Mouse (Mus musculus) effector memory CD4-positive, alpha-beta T cell, adult 7 months (primary cell): Measurements from ENCODE around the gene Fam216a. TPM values are rescaled to one million over a fixed set of nuclear protein-coding genes. Genes with fewer than 3 reads are reported as not detected.

Experiments used
- polyA plus RNA-seq: library from polyadenylated mRNA; unstranded; fragments of 100-300 nt; shearing (Covaris generic); gene quantifications from one replicate; pipeline ENCODE4 v1.2.1, GENCODE M21; 2017

Gene Fam216a
- polyA plus RNA-seq: 19.3 TPM

DNA sequence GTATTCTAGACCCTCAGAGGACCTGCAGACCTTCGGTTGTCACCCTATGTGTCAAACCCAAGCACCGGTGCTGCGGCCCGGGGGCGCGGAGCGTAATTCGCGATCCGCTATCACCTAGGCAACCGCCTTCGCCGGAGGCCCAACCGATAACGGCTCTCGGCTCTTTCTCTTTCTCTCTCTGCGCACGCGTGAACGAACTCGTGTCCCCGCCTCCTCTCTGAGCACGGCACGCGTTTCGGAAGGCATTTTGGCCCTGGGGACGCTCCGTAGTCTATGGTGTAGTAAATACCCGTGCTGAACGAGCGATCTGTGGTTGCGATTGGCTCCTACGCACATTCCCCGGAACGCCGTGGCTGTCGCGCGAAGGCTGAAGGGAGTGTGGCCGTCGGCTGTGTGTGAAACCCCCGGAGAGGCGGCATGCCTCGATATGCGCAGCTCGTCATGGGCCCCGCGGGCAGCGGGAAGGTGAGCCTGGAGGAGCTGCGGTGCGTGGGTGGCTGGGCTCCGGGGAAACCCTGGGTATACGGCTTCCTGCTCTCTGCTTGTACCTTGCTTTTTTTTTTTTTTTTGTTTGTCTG is at the start of gene Fam216a:
TSS of gene Fam216a (minus strand) at position 173 of the 578 bp plus-strand sequence.

DNA sequence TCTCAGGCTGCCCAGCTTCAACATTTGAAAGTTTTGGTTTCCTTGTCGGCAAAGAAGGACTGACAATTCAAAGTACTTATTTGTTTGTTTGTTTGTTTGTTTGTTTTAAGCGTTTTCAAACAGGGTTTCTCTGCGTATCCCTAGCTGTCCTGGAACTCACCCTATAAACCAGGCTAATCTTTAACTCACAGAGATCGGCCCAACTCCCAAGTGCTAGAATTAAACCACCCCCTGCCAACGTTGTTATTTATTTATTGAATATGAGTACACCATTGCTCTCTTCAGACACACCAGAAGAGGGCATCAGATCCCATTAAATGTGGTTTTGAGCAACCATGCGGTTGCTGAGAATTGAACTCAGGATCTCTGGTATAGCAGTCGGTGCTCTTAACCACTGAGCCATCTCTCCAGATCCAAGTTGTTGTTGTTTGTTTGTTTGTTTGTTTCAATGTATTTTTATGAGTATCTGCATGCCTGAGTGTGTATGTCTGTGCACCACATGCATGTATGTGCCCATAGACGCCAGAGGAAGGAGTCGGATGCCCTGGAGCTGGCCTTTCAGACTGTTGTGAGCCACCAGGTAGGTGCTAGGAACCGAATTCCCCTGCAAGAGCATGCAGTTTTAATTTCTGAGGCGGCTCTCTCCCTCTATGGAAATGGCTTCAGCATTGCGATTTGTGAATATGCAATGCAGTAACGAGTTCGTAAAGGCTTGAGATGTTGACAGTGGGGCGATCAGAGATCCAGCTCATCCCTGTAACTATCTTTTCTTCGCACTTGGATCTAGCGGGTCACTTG is 49.3 kb upstream of the Fam216a start, which contains the start of gene Anapc7:
TSS of gene Anapc7 (plus strand) at position 423 of the 798 bp plus-strand sequence.

GRCm38 (mm10) chr5:122391786-122392180 is 19.6 kb upstream of the Fam216a start, which contains the start of gene Arpc3:
TSS of gene Arpc3 (plus strand) at chr5:122391878.

GRCm38 (mm10) chr5:122371591-122372191 is 473 bp downstream of the Fam216a start, which contains the start of gene Gpn3:
TSS of gene Gpn3 (plus strand) at chr5:122371876.

GRCm38 (mm10) chr5:122353807-122354491 is 18.2 kb downstream of the Fam216a start, which contains the start of the genes Rad9b and Vps29:
TSS of gene Rad9b (minus strand) at chr5:122354233.
TSS of gene Vps29 (plus strand) at chr5:122354369.

Other genes starting within 250 kb of the Fam216a start
- gene Ccdc63, start 231.5 kb downstream of the Fam216a start, polyA plus RNA-seq: 1.4 TPM
- 783 TPM for gene Ppp1cc, start 214.1 kb downstream of the Fam216a start, polyA plus RNA-seq
- 57.8 TPM for gene Hvcn1, start 165.6 kb downstream of the Fam216a start, polyA plus RNA-seq
- 2.1 TPM for gene Tctn1, start 107.9 kb downstream of the Fam216a start, polyA plus RNA-seq
- gene Pptc7, start 88.0 kb downstream of the Fam216a start, polyA plus RNA-seq: 59.2 TPM
- 1.0 TPM for gene Rad9b, start 18.1 kb downstream of the Fam216a start, polyA plus RNA-seq
- 127 TPM for gene Vps29, start 18.0 kb downstream of the Fam216a start, polyA plus RNA-seq
- 122 TPM for gene Gpn3, start 488 bp downstream of the Fam216a start, polyA plus RNA-seq
- 901 TPM for gene Arpc3, start 19.5 kb upstream of the Fam216a start, polyA plus RNA-seq
- gene Anapc7, start 49.3 kb upstream of the Fam216a start, polyA plus RNA-seq: 31.3 TPM
- 79.5 TPM for gene Atp2a2, start 129.9 kb upstream of the Fam216a start, polyA plus RNA-seq
- gene Ift81, start 242.2 kb upstream of the Fam216a start, polyA plus RNA-seq: 2.8 TPM